Mouse (Mus musculus) layer of hippocampus, adult 9-11 months (tissue): Measurements from ENCODE around the gene Tns1.

Experiments used
- DNase-seq: peaks from one replicate; pipeline ENCODE4 v3.0.0; 2022

Gene Tns1

DNA sequence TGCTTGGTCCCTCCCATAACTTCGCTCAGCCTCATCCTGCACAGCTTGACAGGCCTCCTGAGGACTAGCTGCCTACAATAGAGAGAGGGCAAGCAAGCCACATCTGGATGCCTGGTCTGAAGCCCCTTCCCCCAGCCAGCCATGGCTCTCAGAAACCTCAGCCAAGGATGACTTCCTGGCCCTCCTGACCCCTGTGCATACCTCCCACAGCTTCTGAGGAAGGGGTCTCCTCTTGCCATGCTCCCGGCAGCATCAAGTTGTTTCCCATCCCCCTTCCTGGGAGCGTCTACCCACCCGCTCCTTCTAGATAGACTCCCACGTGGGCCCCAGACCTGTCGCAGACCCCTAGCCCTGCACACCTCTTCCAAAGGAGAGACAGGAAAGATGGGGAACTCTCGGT is 33.9 kb downstream of the Tns1 start:
- no peak for DNase-seq

- no peak for DNase-seq
These were observed 35.7 kb downstream of the Tns1 start for GRCm38 (mm10) chr1:74088569-74088968.

- no peak for DNase-seq
These were observed 38.7 kb downstream of the Tns1 start for GRCm38 (mm10) chr1:74085566-74085965.

DNA sequence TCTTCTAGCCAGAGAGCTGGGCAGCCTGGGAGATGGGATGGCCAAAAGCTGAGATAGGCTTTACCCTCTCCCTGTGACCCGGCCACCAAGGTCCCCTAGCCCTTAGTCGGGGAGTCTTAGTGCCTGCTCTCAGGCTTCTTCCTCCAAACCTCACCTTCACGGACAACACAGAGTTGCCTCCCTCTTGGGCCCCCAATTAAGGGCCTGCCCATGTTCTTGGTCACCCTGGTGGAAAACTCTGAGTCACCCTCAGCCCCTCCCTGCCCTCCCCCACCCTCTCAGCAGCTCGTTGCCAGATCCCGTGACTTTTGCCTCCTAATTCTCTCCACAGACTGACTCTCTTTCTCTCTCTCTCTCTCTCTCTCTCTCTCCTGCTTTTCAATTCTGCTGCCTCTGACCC is 39.5 kb downstream of the Tns1 start:
- DNase-seq = no peak

DNA sequence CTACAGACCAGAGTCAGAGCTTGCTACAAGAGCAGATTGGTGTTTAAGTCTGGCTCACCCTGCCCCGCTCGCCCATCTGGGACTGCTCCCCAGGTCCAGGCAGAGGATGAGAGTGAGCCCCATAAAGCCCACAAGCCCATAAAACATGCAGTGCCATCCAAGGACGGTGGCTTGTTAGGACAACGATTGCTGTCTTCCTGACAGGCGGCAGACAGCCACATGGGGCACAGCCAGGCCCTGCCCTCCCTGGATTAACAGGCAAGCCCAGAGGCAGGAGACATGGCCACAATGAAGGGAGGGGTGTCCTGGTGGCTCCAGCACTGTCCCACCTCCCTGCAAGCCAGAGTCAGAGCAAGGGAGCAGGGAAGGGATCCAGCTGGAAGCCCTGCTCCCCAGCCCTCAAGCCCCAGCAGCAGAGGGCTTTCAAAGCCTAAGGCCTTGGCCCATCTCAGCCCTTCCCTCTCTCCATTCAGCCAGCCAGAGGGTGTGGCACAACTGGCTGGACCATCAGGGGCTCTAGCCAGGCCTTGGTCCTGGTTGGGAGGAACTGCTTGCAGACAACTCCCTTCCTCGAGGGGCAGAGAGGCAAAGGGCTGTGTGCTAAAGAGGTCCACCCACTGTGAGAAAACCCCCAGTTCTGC is 40.1 kb downstream of the Tns1 start:
- no peak for DNase-seq

GRCm38 (mm10) chr1:74082841-74083463 is 41.3 kb downstream of the Tns1 start:
- no peak for DNase-seq

DNA sequence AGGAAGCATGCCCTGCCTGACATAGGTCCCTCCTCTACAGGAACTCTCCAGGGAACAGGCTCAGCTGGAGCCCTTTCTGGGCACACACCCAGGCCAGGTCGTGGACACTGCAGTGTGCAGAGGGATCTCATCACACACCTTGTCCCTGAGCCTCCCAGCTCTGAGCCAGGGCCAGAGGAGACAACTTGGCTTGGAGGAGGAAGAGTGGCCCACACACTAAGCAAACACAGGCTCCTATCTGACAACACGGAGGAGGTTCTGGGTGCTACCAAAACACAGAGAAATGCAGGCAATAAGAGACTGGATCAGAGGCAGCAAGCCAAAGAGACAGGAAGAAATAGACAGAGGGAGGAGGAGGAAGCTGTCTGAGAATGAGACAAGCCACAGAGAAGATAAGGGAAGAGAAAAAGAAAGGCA is 42.7 kb downstream of the Tns1 start:
- no peak for DNase-seq

GRCm38 (mm10) chr1:74077353-74077752 is 46.9 kb downstream of the Tns1 start:
- DNase-seq = peak; percentile 67

DNA sequence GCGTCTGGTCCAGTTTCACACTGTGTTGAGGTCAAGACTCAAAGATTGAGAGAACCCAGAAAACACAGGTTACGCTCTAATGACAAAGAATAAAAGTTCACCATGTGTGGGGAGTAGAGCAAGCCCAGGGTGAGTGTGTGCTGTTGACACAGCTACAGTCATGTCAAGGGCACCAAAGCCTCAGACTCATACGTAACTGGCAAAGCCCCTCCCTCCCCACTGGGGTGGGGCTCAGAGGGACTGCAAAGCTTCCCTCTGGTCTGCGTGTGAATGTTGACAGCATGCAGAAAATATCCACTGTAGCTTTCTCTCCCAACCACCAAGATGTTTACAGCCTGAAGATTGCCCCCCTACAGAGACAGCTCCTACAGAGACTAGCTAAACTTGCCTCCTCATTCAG is 48.0 kb downstream of the Tns1 start:
- no peak for DNase-seq

- no peak for DNase-seq
These were observed 49.4 kb downstream of the Tns1 start for GRCm38 (mm10) chr1:74074693-74075485.

DNA sequence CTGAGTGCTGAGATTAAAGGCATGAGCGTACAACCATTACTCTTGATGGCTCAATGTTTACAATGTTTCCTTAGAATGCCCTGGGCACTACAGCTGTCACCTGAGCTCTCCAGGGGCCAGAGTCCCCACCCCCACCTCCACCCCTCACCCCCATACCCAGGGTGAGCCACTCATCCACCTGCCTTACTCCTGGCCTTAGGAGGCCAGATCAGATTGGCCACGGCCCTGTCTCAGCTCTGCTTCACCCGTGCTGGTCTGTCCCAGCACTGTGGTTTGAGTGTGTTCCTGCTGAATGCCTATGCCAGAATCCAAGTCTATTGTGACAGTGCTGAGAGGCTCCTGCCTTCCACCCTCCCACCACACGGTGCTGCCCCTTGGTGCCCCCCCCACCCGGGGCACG is 50.5 kb downstream of the Tns1 start:
- DNase-seq = no peak

- no peak for DNase-seq
These were observed 53.5 kb downstream of the Tns1 start for GRCm38 (mm10) chr1:74070745-74071144.

DNA sequence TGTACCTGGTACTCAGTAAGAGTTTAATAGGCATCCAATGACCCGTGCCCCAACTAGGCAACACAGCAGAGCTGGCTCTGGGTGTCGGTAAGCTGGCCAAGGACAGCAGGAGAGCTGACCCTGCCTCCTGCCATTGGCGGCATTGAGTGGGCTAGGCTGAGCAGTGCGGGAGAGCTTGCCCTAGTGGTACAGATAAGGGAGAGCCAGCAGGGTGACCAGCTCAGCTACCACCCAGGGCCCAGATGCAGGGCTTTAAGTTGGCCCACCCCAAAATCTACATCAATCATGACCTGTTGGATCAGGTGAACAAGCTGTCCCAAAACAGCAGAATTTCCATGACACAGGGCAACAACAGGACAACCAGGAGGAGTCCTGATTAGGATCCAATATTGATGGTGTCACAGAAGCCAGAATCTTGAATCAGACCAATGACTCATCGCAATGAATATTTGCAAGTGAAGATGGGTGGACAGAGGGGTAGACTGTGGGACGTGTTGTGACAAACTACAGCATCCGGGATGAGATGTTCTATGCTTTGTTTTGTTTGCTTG is 54.2 kb downstream of the Tns1 start:
- no peak for DNase-seq

DNA sequence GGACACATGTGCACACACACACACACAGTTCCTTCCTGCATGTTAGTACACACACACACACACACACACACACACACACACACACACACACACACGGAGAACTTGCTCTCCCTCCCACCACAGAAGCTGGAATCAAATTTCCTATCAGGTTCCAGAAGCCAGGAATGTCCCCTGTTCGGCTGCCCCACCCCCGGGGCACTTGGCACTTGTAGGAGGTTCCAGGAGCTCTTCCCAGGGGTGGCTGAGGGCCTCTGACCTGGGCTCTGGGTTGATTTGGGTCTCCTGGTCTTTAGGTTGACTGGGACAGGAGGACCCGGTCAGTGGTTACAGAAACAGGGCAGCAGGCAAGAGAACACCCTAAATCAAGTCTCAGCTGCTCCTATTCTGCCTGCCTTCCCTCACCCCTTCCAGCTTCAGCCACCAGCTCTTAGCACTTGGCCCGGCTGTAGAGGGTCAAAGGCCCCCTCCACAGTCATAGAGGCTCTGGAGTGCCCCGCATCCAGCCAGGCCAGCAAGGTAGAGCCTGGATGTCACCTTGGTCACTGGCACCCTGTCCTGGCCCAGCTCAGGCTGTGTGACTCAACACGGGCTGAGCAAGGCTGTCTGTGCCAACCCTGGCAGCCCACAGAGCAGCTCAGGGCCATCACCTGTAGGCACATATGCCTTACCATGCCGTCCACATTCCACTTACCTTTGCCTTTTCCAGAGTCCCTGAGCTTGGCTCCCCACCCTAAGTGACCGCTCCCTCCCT is 55.0 kb downstream of the Tns1 start:
- DNase-seq = no peak

DNA sequence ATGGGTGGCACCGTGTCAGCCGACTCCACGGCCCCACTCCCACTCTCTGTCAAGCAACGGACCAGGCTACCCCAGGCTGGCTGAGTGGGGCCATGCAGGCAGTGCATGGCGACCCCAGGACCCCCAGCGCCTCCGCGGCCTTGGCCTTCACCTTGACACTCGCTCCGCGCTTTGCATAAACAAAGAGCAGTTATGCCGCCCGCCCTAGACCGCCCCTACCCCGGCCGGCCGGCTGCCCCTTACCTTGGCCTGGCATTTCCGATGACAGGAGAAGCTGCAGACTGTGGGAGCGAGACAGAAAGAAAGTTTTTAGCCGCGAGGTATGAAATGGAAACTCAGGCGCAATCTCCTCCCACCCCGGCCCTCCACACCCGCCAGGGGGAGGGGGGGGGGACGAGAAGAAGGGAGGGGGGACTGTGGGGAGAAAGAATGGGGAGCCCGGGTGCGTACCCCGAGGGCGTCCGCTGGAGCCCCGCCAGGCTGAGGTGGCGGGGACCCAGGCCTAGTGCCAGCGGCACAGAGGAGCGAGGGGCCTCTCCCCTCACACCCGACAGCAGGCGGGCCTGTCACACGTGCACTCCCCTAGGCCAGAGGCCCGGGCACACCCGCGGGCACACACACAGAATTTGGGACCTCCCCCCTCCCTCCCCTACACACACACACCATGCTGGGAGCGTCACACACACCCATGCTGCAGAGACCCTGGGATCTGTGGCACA is 55.7 kb downstream of the Tns1 start:
- no peak for DNase-seq

DNA sequence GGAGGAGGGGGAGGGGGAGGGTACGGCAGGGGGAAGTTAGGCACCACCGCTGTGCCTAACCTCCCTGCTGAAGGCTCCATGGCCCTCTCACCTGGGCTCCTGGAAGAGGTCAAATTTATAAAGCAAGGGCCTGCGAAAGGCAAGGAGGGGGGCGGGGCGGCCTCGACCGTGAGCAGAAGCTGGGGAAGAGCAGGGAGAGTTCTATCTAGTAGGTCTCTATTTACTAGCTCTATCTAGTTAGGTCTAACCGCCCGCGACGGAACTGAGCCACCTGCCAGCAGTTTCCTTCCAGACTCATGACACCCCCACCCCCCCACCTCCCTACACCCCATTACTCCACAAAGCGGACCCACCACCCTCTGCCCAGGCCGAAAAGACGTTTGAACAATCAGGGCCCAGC is 56.4 kb downstream of the Tns1 start:
- DNase-seq = no peak

GRCm38 (mm10) chr1:74066576-74066975 is 57.7 kb downstream of the Tns1 start:
- no peak for DNase-seq

DNA sequence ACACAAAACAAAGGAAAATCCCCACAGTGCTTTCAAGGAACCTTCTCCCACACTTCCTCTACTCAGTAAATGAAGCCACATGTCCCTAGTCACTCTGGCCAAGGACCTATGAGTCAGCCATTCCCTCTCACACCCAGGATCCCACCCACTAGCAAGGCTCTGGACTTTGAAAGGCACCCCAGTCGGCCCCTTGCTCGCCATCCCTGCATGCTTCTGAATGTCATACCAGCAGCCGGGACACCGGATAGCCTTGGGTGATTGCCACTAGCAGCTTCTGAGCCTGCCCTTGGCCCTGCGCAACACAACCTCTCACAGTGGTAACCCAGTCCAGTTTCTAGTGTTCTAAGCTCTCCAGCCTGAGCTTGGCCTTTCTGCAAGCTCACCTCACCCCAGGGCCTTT is 58.2 kb downstream of the Tns1 start:
- DNase-seq = no peak

GRCm38 (mm10) chr1:74060046-74060445 is 64.2 kb downstream of the Tns1 start:
- DNase-seq = no peak

DNA sequence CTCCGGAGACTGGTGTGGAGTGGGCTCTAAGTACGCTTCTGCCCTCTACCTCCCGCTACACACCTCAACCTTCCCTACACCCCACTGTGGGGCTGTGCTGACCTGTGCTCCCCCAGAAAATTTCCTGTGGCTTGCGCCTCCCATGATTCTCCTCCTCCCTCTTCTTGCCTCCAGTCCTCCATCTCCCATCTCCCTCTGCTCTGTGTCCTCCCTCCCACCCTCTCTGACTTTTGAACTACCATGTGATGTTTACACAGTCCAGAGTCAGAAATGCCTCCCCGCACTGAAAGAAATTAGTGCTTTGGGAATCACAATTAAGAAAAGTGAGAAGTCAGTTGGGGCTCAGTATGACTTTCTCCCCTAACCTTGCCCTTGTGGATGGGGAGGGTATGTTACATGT is 64.7 kb downstream of the Tns1 start:
- DNase-seq = no peak

DNA sequence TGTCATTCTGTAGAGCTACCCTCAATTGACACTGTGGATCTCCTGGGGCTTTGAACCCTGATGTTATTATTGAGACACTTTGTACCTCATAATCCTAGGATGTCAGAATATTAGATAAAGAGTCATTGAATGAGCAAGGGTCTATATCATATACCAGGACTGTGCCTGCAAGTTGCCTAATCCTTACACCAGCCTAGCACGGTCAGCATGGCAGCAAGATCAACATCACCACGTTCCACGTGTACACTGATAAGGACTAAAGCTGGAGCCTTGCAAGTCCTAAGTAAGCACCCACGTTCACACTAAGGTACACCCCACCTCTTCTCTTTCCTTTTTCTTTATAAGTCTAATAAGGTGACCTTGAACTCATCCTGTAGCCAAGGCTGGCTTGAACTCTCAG is 65.5 kb downstream of the Tns1 start:
- DNase-seq = no peak

- DNase-seq = no peak
These were observed 65.9 kb downstream of the Tns1 start for GRCm38 (mm10) chr1:74058309-74058708.

GRCm38 (mm10) chr1:74057501-74057900 is 66.7 kb downstream of the Tns1 start:
- DNase-seq = no peak
